Mouse (Mus musculus): ENCODE results near the gene Snn.

The Snn gene

GRCm38 (mm10) chr16:11047130-11047529 lies 13.6 kb upstream of the Snn start:
- no peak for DNase-seq (ENCODE audit: low read depth, low spot score)

- no peak for DNase-seq (ENCODE audit: low read depth, low spot score)
These were observed 10.5 kb upstream of the Snn start for GRCm38 (mm10) chr16:11050226-11050625.

GRCm38 (mm10) chr16:11051134-11051533 lies 9.6 kb upstream of the Snn start:
- no peak for DNase-seq (ENCODE audit: low read depth, low spot score)

- no peak for DNase-seq (ENCODE audit: low read depth, low spot score)
These were observed 6.3 kb upstream of the Snn start for GRCm38 (mm10) chr16:11054409-11054808.

- no peak for DNase-seq (ENCODE audit: low read depth, low spot score)
These were observed 5.9 kb upstream of the Snn start for GRCm38 (mm10) chr16:11054871-11055270.

- no peak for DNase-seq (ENCODE audit: low read depth, low spot score)
These were observed 4.8 kb upstream of the Snn start for GRCm38 (mm10) chr16:11055916-11056315.

GRCm38 (mm10) chr16:11062794-11063721 lies 2.3 kb downstream of the Snn start:
- no peak for DNase-seq (ENCODE audit: low read depth, low spot score)

- no peak for DNase-seq (ENCODE audit: low read depth, low spot score)
These were observed 3.6 kb downstream of the Snn start for GRCm38 (mm10) chr16:11064341-11064740.

GRCm38 (mm10) chr16:11064742-11065141 lies 4.0 kb downstream of the Snn start:
- DNase-seq (ENCODE audit: low read depth, low spot score): no peak

- DNase-seq (ENCODE audit: low read depth, low spot score): no peak
These were observed 4.7 kb downstream of the Snn start for GRCm38 (mm10) chr16:11065431-11065830.

GRCm38 (mm10) chr16:11066029-11066832 lies 5.5 kb downstream of the Snn start, which contains the start of gene Litaf:
Gene Litaf (minus strand): TSS chr16:11066157.
- peak; percentile 99 for DNase-seq (ENCODE audit: low read depth, low spot score)

- DNase-seq (ENCODE audit: low read depth, low spot score): peak; percentile 44
These were observed 6.1 kb downstream of the Snn start for GRCm38 (mm10) chr16:11066833-11067191.

GRCm38 (mm10) chr16:11068666-11069065 lies 7.9 kb downstream of the Snn start:
- DNase-seq (ENCODE audit: low read depth, low spot score): no peak

- no peak for DNase-seq (ENCODE audit: low read depth, low spot score)
These were observed 8.5 kb downstream of the Snn start for GRCm38 (mm10) chr16:11069271-11069670.

GRCm38 (mm10) chr16:11069710-11070420 lies 9.1 kb downstream of the Snn start:
- no peak for DNase-seq (ENCODE audit: low read depth, low spot score)

GRCm38 (mm10) chr16:11071176-11071575 lies 10.4 kb downstream of the Snn start:
- no peak for DNase-seq (ENCODE audit: low read depth, low spot score)

GRCm38 (mm10) chr16:11071887-11072286 lies 11.1 kb downstream of the Snn start:
- DNase-seq (ENCODE audit: low read depth, low spot score): no peak

GRCm38 (mm10) chr16:11072454-11072853 lies 11.7 kb downstream of the Snn start:
- no peak for DNase-seq (ENCODE audit: low read depth, low spot score)

- DNase-seq (ENCODE audit: low read depth, low spot score): no peak
These were observed 12.3 kb downstream of the Snn start for GRCm38 (mm10) chr16:11073060-11073459.

GRCm38 (mm10) chr16:11077601-11078201 lies 17.0 kb downstream of the Snn start:
- no peak for DNase-seq (ENCODE audit: low read depth, low spot score)

GRCm38 (mm10) chr16:11078216-11078869 lies 17.6 kb downstream of the Snn start:
- no peak for DNase-seq (ENCODE audit: low read depth, low spot score)
